Mouse (Mus musculus) MEL (cell line): ENCODE measurements around the gene Timp2. TPM values are rescaled to one million over a fixed set of nuclear protein-coding genes. Genes with fewer than 3 reads are reported as not detected.

Experiments used
- DNase-seq: peaks from one replicate; pipeline ENCODE4 v3.0.0; 2011; ENCODE audit warnings: low read depth, low spot score
- H3K27ac ChIP-seq: 2 replicates; pipeline ENCODE4 v1.5.1; 2012; ENCODE audit warnings: low read depth, mild to moderate bottlenecking, control low read depth, low read length, moderate library complexity; ENCODE audit not compliant: control insufficient read depth
- H3K27me3 ChIP-seq, 2 experiments: fragments of 150-350 bp in 1 of 2; sonication (generic) in 1 of 2; 2 replicates each; pipeline ENCODE4 v1.6.1; 2012; ENCODE audit warnings: low read length in 2 of 2, mild to moderate bottlenecking in 2 of 2, improper control_type of control experiment in 1 of 2, moderate library complexity in 1 of 2; ENCODE audit not compliant: insufficient read depth in 2 of 2, control insufficient read depth in 1 of 2
- H3K36me3 ChIP-seq, 2 experiments: 2 replicates each; pipeline ENCODE4 v1.6.1; 2012 to 2014; ENCODE audit warnings: low read length in 2 of 2, improper control_type of control experiment in 1 of 2, inconsistent platforms in 1 of 2, mild to moderate bottlenecking in 1 of 2; ENCODE audit not compliant: insufficient read depth in 2 of 2, control insufficient read depth in 1 of 2
- H3K4me1 ChIP-seq, 2 experiments: fragments of 150-350 bp in 1 of 2; sonication (generic) in 1 of 2; 2 replicates each; pipeline ENCODE4 v1.6.1; 2012; ENCODE audit warnings: low read length in 2 of 2, improper control_type of control experiment in 1 of 2, mild to moderate bottlenecking in 1 of 2; ENCODE audit not compliant: insufficient read depth in 2 of 2, control insufficient read depth in 1 of 2
- H3K4me3 ChIP-seq, 2 experiments: fragments of 150-350 bp in 1 of 2; sonication (generic) in 1 of 2; 2 replicates each; pipeline ENCODE4 v1.5.1; 2012; ENCODE audit warnings: low read depth in 2 of 2, low read length in 2 of 2, mild to moderate bottlenecking in 2 of 2, moderate library complexity in 2 of 2, control low read depth in 1 of 2, improper control_type of control experiment in 1 of 2; ENCODE audit not compliant: control insufficient read depth in 1 of 2, insufficient read depth in 1 of 2
- H3K79me2 ChIP-seq: 2 replicates; pipeline ENCODE4 v1.6.1; 2012; ENCODE audit warnings: mild to moderate bottlenecking, low read length, moderate library complexity; ENCODE audit not compliant: control insufficient read depth, poor library complexity, insufficient read depth
- H3K9ac ChIP-seq: 2 replicates; pipeline ENCODE4 v1.6.1; 2012; ENCODE audit warnings: low read depth, mild to moderate bottlenecking, control low read depth, low read length, moderate library complexity; ENCODE audit not compliant: control insufficient read depth, poor library complexity, severe bottlenecking
- H3K9me3 ChIP-seq: fragments of 150-350 bp; sonication (generic); replicated peaks from 2 replicates; pipeline ENCODE4 v1.6.1; 2012; ENCODE audit warnings: mild to moderate bottlenecking, low read length, improper control_type of control experiment, moderate library complexity; ENCODE audit not compliant: insufficient read depth
- CHD1 ChIP-seq: IDR thresholded peaks from 2 replicates; pipeline ENCODE4 v1.6.1; 2012; ENCODE audit warnings: low read depth, mild to moderate bottlenecking, inconsistent platforms, low read length, improper control_type of control experiment
- CHD2 ChIP-seq: IDR thresholded peaks from 2 replicates; pipeline ENCODE4 v1.6.1; 2011; ENCODE audit warnings: low read length, improper control_type of control experiment
- E2F4 ChIP-seq: IDR thresholded peaks from 2 replicates; pipeline ENCODE4 v1.6.1; 2011; ENCODE audit warnings: low read depth, low read length, improper control_type of control experiment, borderline replicate concordance
- GATA1 ChIP-seq: IDR thresholded peaks from 2 replicates; pipeline ENCODE4 v1.6.1; 2011; ENCODE audit warnings: low read depth, low read length, improper control_type of control experiment
- HCFC1 ChIP-seq: IDR thresholded peaks from 2 replicates; pipeline ENCODE4 v1.6.1; 2012; ENCODE audit warnings: low read depth, mild to moderate bottlenecking, inconsistent platforms, low read length, improper control_type of control experiment, moderate library complexity
- KAT2A ChIP-seq: conservative IDR thresholded peaks from 2 replicates; pipeline ENCODE4 v1.6.1; 2012; ENCODE audit warnings: low read depth, low read length, improper control_type of control experiment, inconsistent platforms
- MAFK ChIP-seq: IDR thresholded peaks from 2 replicates; pipeline ENCODE4 v1.6.1; 2011; ENCODE audit warnings: low read depth, mild to moderate bottlenecking, low read length, improper control_type of control experiment, borderline replicate concordance
- MAX ChIP-seq: IDR thresholded peaks from 2 replicates; pipeline ENCODE4 v1.6.1; 2011; ENCODE audit warnings: low read length, improper control_type of control experiment
- MAZ ChIP-seq: IDR thresholded peaks from 2 replicates; pipeline ENCODE4 v1.6.1; 2012; ENCODE audit warnings: low read depth, mild to moderate bottlenecking, inconsistent platforms, low read length, improper control_type of control experiment
- MXI1 ChIP-seq: IDR thresholded peaks from 2 replicates; pipeline ENCODE4 v1.6.1; 2011; ENCODE audit warnings: mild to moderate bottlenecking, low read depth, low read length, improper control_type of control experiment
- MYB ChIP-seq: IDR thresholded peaks from 2 replicates; pipeline ENCODE4 v1.6.1; 2011; ENCODE audit warnings: mild to moderate bottlenecking, low read depth, low read length, improper control_type of control experiment
- POLR2A ChIP-seq, 2 experiments: IDR thresholded peaks; 2 replicates each; pipeline ENCODE4 v1.6.1; 2011 to 2012; ENCODE audit warnings: low read length in 2 of 2, mild to moderate bottlenecking in 2 of 2, control low read depth in 1 of 2, improper control_type of control experiment in 1 of 2, low read depth in 1 of 2, moderate library complexity in 1 of 2; ENCODE audit not compliant: control insufficient read depth in 1 of 2, insufficient read depth in 1 of 2, poor library complexity in 1 of 2
- POLR2AphosphoS2 ChIP-seq: IDR thresholded peaks from 2 replicates; pipeline ENCODE4 v1.6.1; 2011; ENCODE audit warnings: low read length, improper control_type of control experiment
- SIN3A ChIP-seq: IDR thresholded peaks from 2 replicates; pipeline ENCODE4 v1.6.1; 2012; ENCODE audit warnings: low read length, improper control_type of control experiment, inconsistent platforms
- SMC3 ChIP-seq: IDR thresholded peaks from 2 replicates; pipeline ENCODE4 v1.6.1; 2011; ENCODE audit warnings: low read depth, low read length, improper control_type of control experiment
- TAL1 ChIP-seq: IDR thresholded peaks from 2 replicates; pipeline ENCODE4 v1.6.1; 2012; ENCODE audit warnings: mild to moderate bottlenecking, inconsistent platforms, low read length, moderate library complexity, mixed read lengths
- TBP ChIP-seq: IDR thresholded peaks from 2 replicates; pipeline ENCODE4 v1.8.0; 2011; ENCODE audit warnings: low read depth, low read length, improper control_type of control experiment
- USF2 ChIP-seq, 2 experiments: IDR thresholded peaks; 2 replicates each; pipeline ENCODE4 v1.6.1; 2011 to 2012; ENCODE audit warnings: improper control_type of control experiment in 2 of 2, low read length in 2 of 2, borderline replicate concordance in 1 of 2, inconsistent platforms in 1 of 2, low read depth in 1 of 2, mild to moderate bottlenecking in 1 of 2; ENCODE audit not compliant: insufficient read depth in 1 of 2
- ZKSCAN1 ChIP-seq: IDR thresholded peaks from 2 replicates; pipeline ENCODE4 v1.6.1; 2012; ENCODE audit warnings: low read depth, mild to moderate bottlenecking, inconsistent platforms, low read length, improper control_type of control experiment, moderate library complexity
- ZMIZ1 ChIP-seq: IDR thresholded peaks from 2 replicates; pipeline ENCODE4 v1.6.1; 2012; ENCODE audit warnings: low read depth, mild to moderate bottlenecking, inconsistent platforms, low read length, improper control_type of control experiment, moderate library complexity
- polyA plus RNA-seq, 2 experiments: library from polyadenylated mRNA; stranded (reverse) in 1 of 2; unstranded in 1 of 2; fragments of >175 nt in 1 of 2; fragments of >200 nt in 1 of 2; gene quantifications; 2 replicates each; pipeline versions ENCODE4 v1.2.1 to v1.2.4; 2012; ENCODE audit warnings: low replicate concordance in 2 of 2, low read depth in 1 of 2; ENCODE audit not compliant: insufficient read length in 2 of 2, insufficient read depth in 1 of 2, missing spikeins in 1 of 2
- total RNA-seq: library from RNA; depleted of rRNA; stranded (reverse); fragments of 300-350 nt; gene quantifications from 2 replicates; pipeline ENCODE4 v1.2.3, GENCODE M21; 2012

Timp2 gene
- total and polyA plus RNA-seq, 3 experiments: not detected

GRCm38 (mm10) chr11:118330777-118331176, 24.8 kb downstream of the Timp2 start:
- H3K79me2 ChIP-seq: no peaks in the 10 kb centered on the region
- no peak overlapping the region for H3K27ac ChIP-seq
- no peaks in the 10 kb centered on the region for H3K9me3 ChIP-seq
- no peaks in the 10 kb centered on the region for H3K36me3 ChIP-seq
- peaks cover 0 to 1% of the 10 kb centered on the region in 2 experiments; a peak in 1 of 4 replicates for H3K27me3 ChIP-seq
- H3K4me1 ChIP-seq: no peaks in the 10 kb centered on the region
- H3K9ac ChIP-seq: no peak overlapping the region
- no peak for DNase-seq
- TF ChIP-seq CHD2: no peak
- no peak for TF ChIP-seq SMC3
- TF ChIP-seq MAZ: no peak
- no peak for TF ChIP-seq ZKSCAN1
- no peak for TF ChIP-seq POLR2A (IDR thresholded peaks at IDR 0.05; ENCODE audit: control insufficient read depth in 1 of 2, insufficient read depth in 1 of 2, low read depth in 1 of 2, low read length in 2 of 2, poor library complexity in 1 of 2)
- no peak for TF ChIP-seq MAX
- TF ChIP-seq MYB: no peak
- no peak for TF ChIP-seq USF2 (IDR thresholded peaks at IDR 0.05; ENCODE audit: borderline replicate concordance in 1 of 2, insufficient read depth in 1 of 2, low read depth in 1 of 2, low read length in 2 of 2)
- no peak for TF ChIP-seq E2F4
- TF ChIP-seq MXI1: no peak
- TF ChIP-seq SIN3A: no peak
- no peak for TF ChIP-seq TBP
- no peak for TF ChIP-seq HCFC1
- TF ChIP-seq ZMIZ1: no peak
- no peak for TF ChIP-seq GATA1
- TF ChIP-seq KAT2A: no peak
- TF ChIP-seq MAFK: no peak
- no peak for TF ChIP-seq CHD1
- TF ChIP-seq TAL1: no peak
- H3K4me3 ChIP-seq: no peak overlapping the region

- TF ChIP-seq POLR2AphosphoS2 (no peak), ZKSCAN1 (no peak), GATA1 (no peak), KAT2A (no peak), TBP (no peak)
- Histone ChIP-seq H3K79me2 (no peaks in the 10 kb centered on the region), H3K4me1 (no peaks in the 10 kb centered on the region), H3K27me3 (peaks cover 2 to 4% of the 10 kb centered on the region in 2 experiments; a peak in 3 of 4 replicates), H3K9ac (no peak overlapping the region), H3K36me3 (no peaks in the 10 kb centered on the region), H3K4me3 (no peak overlapping the region), H3K9me3 (no peaks in the 10 kb centered on the region), H3K27ac (no peak overlapping the region)
- no peak for DNase-seq
Observed at GRCm38 (mm10) chr11:118330361-118330760, 25.2 kb downstream of the Timp2 start.
